Mouse (Mus musculus) CD4-positive, CD25-positive, alpha-beta regulatory T cell, adult 2 months (primary cell): ENCODE measurements at regions not wholly inside any gene's neighbourhood (a gene's known extent, or its start where the extent isn't known, plus 50 kb on each side); places are given as distances from the start of the nearest gene placed in this dataset.

Experiments
- DNase-seq: peaks from one replicate; pipeline ENCODE4 v3.0.0-alpha.2; 2012; ENCODE audit warnings: low read depth, low spot score

GRCm38 (mm10) chr3:78901838-78902484 lies 384.4 kb downstream of the Rapgef2 start:
- no peak for DNase-seq

- DNase-seq, result no peak
Measured at GRCm38 (mm10) chr3:78901016-78901837, 385.1 kb downstream of the Rapgef2 start.

GRCm38 (mm10) chr3:78899446-78900230 lies 386.7 kb downstream of the Rapgef2 start:
- DNase-seq, result no peak

DNA sequence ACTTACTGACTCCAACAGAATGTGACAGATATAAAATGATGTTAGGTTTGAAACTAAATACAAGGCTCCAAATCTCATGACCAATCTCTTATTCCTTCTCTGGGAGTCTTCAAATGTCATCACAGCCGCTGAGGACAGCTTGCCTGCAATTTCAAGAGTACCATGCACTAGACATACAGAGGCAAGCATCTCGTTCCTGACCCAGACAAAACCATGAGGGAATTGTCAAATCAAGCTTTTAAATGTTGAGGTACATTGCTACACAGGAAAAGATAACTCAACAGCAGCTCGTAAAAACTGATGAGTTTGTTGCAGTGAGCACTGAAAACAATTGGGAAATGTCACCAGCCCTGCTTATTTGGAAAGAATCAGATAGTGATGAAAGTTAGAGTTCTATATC lies 397.0 kb downstream of the Rapgef2 start:
- no peak for DNase-seq

DNA sequence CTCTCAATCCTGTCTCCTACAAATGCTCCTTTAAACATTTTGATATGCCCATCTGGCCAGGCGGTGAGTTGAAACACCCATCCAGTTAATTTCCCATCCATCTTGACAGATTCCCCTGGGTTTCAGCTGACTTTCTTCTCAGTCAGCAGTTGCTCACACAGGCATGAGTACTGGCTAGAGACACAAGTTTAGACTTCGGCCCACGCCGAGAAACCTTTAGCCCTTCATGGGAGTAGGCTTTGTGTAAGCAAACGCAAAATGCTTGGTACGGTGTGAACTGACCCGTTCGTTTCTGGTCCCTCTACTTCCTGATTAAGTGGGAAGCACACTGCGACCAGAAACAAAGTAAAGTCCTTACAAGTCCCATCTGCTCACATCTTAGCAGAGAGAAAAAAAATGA lies 401.6 kb downstream of the Rapgef2 start:
- DNase-seq, result no peak

- no peak for DNase-seq
Measured at GRCm38 (mm10) chr3:78884029-78884428, 402.3 kb downstream of the Rapgef2 start.

DNA sequence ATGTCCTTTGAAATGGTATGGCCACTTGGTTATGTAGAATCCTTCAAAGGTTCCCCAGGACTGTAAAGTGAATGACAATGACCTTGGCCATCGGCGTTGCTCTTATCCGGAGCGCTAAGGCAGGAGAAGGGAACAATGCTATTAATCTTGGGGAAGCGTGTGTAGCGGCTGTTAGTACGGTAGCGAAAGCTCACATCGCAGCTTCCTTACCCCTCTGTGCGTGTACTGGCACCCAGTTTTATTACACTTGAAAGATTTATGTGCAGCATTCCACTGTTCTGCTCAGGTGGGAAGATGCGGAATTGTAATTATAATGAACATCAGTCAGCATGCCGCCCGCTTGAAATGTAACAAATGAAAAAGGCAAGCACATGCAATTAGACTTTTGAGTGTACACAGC lies 406.2 kb downstream of the Rapgef2 start:
- DNase-seq, result no peak

DNA sequence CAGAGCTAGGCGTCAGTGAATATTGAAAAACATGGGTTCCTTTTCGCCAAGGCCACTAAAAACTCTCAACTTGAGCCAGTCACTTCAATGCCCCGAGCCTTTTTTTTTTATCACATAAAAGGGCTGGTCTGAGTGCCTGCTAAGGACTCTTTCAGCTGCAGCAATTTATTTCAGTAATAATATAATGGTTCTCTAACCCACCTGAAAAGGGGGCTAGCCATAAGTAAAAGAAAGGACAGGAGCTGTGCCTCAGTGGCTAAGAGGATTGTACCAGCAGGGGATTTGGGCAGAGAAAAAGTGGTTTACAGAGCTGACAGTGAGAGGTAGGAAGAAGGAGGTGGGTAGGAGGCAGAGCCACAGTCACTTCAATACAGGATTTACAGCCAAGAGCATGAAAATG lies 409.0 kb downstream of the Rapgef2 start:
- DNase-seq, result no peak

DNA sequence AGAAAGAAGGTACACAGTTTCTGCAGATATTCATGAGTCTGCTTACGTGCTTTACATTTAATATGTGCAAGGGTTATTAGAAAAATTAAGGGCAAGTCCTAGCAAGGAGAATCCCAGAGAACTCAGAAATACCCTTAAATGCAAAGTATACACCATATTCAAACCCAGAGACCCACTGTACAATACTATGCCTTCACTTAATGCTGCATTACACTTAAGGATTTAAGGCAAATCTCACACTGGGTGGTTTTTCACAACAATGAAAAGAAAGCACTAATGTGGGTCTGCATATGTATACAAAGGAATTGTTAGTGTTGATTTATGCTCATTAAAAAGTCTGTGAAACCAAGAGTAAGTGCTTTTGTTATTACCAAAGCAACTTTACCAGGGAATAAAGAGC lies 419.4 kb downstream of the Rapgef2 start:
- DNase-seq, result no peak

GRCm38 (mm10) chr3:78866083-78866726 lies 420.1 kb downstream of the Rapgef2 start:
- DNase-seq, result no peak

GRCm38 (mm10) chr3:78863005-78863404 lies 423.3 kb downstream of the Rapgef2 start:
- no peak for DNase-seq

DNA sequence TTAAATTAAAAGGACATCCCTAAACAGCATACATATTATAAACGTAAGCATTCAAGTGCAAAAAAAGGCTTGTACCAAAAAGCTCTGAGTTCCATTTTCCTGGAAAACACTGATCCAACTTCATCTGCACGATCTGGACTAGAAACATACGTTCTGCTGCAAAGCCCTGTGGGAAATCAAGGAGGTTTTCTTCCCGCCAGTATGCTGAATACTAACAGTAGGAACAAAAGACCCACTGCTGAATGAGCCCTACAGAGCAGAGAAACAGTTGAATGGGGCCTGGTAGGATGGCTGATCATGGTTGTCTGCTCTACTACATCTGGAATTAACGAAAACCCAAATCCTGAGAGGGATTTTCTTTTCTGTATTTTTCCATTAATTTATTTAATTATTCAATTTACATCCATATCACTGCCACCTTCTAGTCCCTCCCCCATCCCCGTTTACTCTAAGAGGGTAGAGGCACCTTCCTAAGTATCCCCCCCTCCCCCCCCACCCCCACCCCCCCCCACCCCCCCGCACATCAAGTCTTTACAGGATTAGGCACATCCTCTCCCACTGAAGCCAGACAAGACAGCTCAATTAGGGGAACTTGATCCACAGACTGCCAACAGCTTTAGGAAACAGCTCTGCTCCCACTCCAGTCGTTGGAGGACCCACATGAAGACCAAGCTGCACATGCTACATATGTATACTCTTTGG lies 439.5 kb downstream of the Rapgef2 start:
- DNase-seq, result no peak

GRCm38 (mm10) chr3:78841173-78841572 lies 445.1 kb downstream of the Rapgef2 start:
- no peak for DNase-seq

DNA sequence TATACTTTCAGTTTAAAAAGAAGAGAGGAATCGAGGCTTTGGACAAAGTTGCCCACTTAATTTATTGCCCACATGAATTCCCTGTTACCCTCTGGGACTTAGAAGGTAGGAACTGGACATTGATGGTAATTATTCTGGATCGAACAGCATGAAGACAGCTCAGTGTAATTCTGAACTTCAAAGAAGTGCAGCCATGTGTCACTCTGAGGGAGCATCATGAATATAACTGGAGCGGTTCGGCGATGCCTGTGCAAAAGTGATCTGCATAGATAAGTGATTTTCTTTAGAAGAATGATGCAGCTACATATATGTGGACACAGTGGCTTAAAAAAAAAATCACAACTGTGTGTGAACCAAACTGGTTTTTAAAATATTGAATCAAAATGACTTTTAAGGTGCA lies 449.5 kb downstream of the Rapgef2 start:
- no peak for DNase-seq

GRCm38 (mm10) chr3:78825505-78825904 lies 460.8 kb downstream of the Rapgef2 start:
- DNase-seq, result no peak

DNA sequence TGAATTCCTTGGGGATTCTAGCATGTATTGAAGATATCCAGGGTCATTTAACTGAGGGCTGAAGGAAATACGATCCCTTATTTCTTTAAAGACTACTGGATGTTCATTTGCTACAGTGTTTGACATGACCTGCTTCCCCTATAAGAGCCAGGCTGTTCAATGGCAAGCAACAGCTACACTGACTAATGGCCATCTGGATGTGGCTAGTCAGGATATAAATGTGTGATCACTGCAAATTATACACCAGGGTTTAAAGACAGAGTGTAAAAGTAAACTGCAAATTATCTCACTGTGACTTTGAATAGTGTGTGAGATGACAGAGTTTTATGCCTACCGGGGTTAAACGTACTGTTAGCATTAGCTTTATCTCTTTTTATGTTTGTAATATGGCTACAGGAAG lies 473.9 kb downstream of the Rapgef2 start:
- no peak for DNase-seq

GRCm38 (mm10) chr3:78810431-78811152 lies 475.7 kb downstream of the Rapgef2 start:
- no peak for DNase-seq

DNA sequence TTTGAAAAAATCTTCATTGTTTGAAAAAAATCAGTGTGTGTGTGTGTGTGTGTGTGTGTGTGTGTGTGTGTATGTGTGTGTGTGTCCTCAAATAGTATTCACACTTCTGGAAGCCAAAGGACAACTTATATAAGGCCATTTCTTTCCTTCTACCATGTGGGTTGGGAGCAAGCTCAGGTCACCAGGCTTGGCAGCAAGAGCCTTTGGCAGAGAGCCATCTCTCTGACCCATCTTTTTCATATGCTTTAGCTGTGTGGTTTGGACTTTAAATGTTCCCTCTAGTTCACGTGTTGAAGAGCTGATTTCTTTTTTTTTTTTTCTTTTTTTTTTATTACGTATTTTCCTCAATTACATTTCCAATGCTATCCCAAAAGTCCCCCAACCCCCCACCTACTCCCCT lies 483.1 kb downstream of the Rapgef2 start:
- no peak for DNase-seq

- DNase-seq, result no peak
Measured at GRCm38 (mm10) chr3:78795951-78796455, 490.3 kb downstream of the Rapgef2 start.

DNA sequence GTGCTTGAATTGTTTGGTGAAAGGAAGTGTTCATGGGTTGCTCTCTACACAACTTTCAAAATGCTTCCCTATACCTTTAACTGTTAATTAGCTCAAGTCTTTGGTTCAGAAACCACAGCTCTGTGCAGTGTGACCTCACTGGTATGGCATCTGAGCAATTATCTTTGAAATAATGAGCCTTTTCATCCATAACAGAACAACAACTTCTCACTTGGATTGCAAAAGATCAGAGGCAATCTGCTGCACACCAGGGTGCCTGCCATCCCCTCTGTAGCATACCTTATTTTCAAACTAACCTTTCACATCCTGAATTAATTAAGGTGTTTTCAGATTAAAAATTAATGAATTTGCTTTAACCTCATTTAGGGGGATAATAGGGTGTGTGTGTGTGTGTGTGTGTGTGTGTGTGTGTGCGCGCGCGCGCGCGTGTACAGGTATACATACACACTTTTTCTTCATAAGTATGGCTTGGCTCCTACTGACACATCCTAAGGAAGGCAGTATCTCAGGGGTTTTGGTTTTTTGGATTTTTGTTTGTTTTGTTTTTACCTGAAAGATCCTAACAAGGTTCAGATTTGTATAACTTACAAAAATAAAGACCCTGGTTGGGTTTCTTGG lies 493.8 kb downstream of the Rapgef2 start:
- no peak for DNase-seq
